Mouse (Mus musculus) liver, postnatal 0 days (tissue): ENCODE data around the gene Prl2b1. TPM values are rescaled to one million over a fixed set of nuclear protein-coding genes. Genes with fewer than 3 reads are reported as not detected.

ENCODE experiments used
- ATAC-seq: fragments of 200-750 bp; cut with Nextera tagmentation; 2 replicates; pipeline ENCODE4 v1.8.0; 2017; ENCODE audit warnings: mild to moderate bottlenecking, moderate library complexity
- DNase-seq: peaks from one replicate; pipeline ENCODE4 v3.0.0-alpha.2; 2016
- H3K27ac ChIP-seq: fragments of 300-500 bp; sonication (generic); 2 replicates; pipeline ENCODE4 v1.5.1; 2014; ENCODE audit warnings: antibody characterized with exemption, moderate library complexity, mild to moderate bottlenecking, low read depth
- H3K27me3 ChIP-seq: fragments of 300-500 bp; sonication (generic); 2 replicates; pipeline ENCODE4 v1.6.1; 2014; ENCODE audit warnings: low read length, control low read depth, mixed read lengths; ENCODE audit not compliant: insufficient read depth
- H3K36me3 ChIP-seq: fragments of 300-500 bp; sonication (generic); replicated peaks from 2 replicates; pipeline ENCODE4 v1.6.1; 2014; ENCODE audit warnings: mild to moderate bottlenecking, control low read depth, low read length, moderate library complexity, mixed read lengths; ENCODE audit not compliant: insufficient read depth
- H3K4me1 ChIP-seq: fragments of 300-500 bp; sonication (generic); 2 replicates; pipeline ENCODE4 v1.6.1; 2014; ENCODE audit warnings: antibody characterized with exemption, mild to moderate bottlenecking, control low read depth; ENCODE audit not compliant: insufficient read depth
- H3K4me2 ChIP-seq: fragments of 300-500 bp; sonication (generic); 2 replicates; pipeline ENCODE4 v1.6.1; 2014; ENCODE audit warnings: low read depth, mild to moderate bottlenecking, low read length, moderate library complexity, mixed read lengths
- H3K4me3 ChIP-seq: fragments of 300-500 bp; sonication (generic); 2 replicates; pipeline ENCODE4 v1.5.1; 2014; ENCODE audit warnings: low read depth, low read length
- H3K9ac ChIP-seq: fragments of 300-500 bp; sonication (generic); replicated peaks from 2 replicates; pipeline ENCODE4 v1.6.1; 2014; ENCODE audit warnings: mild to moderate bottlenecking, moderate library complexity
- H3K9me3 ChIP-seq: fragments of 300-500 bp; sonication (generic); 2 replicates; pipeline ENCODE4 v1.6.1; 2016; ENCODE audit warnings: mild to moderate bottlenecking, control low read depth, low read length, mixed read lengths
- CTCF ChIP-seq: sonication (generic); IDR thresholded peaks from 2 replicates; pipeline ENCODE4 v1.5.1; 2016; ENCODE audit warnings: antibody characterized with exemption, low read depth
- EP300 ChIP-seq: IDR thresholded peaks from 2 replicates; pipeline ENCODE4 v1.6.1; 2016; ENCODE audit warnings: antibody characterized with exemption, low read depth, mild to moderate bottlenecking
- WGBS: fragments of 180-500 bp; shearing (Covaris S2); extraction: QIAGEN DNeasy Blood & Tissue Kit; methylation state at CpG from one replicate; pipeline ENCODE4 v1.1.7; 2014; ENCODE audit not compliant: insufficient replicate concordance; 5-methylcytosine and 5-hydroxymethylcytosine counted together
- polyA plus RNA-seq: library from polyadenylated mRNA; unstranded; fragments of >200 nt; fragmentation: Nextera tagmentation; extraction: Ambion mirVana; gene quantifications from 2 replicates; pipeline ENCODE4 v1.2.1, GENCODE M21; 2015

Gene Prl2b1
- not detected in 2 replicates for polyA plus RNA-seq

DNA sequence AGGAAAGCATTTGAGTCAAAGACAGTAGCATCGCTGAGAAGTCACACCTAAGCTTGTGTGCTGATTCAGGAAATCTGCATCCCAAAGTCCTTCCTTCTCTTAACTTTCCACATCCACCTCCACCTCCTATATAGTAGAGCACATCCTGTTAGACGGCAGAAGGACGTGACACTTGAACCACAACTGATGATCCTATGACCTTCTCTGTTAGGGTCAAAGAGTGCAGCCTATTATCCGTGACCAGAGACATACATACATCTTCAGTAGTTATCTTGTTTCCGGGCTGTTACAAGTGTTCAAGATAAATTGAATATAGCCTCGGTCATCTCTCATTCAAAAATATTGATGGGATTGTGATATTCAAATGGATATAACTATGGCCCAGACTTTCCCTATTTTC is at the start of gene Prl2b1:
Prl2b1 (minus strand) TSS at position 101 of the 400 bp plus-strand sequence.
- H3K27me3 ChIP-seq, result no peaks in the 10 kb centered on the region
- TF ChIP-seq CTCF (no peak), EP300 (no peak)
- ATAC-seq (no peak), DNase-seq (no peak)
- H3K9me3 ChIP-seq, result no peaks in the 10 kb centered on the region
- 67% methylated on average over 6 of the region's 6 CpGs for WGBS
- H3K9ac ChIP-seq, result no peak within 1 kb of the TSS
- no peak within 1 kb of the TSS for H3K4me3 ChIP-seq
- no peaks in the 10 kb centered on the region for H3K36me3 ChIP-seq
- H3K27ac ChIP-seq, result no peak within 1 kb of the TSS
- no peak within 1 kb of the TSS for H3K4me2 ChIP-seq
- no peaks in the 10 kb centered on the region for H3K4me1 ChIP-seq

DNA sequence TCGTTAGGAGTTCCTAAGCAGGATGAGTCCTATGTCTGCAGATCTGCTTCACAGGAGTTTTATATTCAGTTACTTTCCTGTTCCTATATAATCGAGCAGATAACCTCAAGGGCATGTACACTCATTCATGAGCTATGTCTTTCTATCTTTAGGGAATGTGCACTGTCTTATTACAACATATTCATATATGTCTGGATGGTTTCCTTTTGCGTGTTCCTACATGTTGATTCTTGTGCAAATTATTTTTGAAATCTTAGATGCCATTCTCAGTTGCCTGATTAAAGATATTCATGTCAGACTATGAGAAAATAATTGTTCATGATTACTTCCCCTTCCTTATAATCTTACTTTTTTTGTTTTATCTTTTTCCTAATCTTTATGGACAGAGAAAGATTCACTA is 47.9 kb upstream of the Prl2b1 start, which contains the start of gene Prl8a6:
Prl8a6 (minus strand) TSS at position 101 of the 400 bp plus-strand sequence.
- H3K27ac ChIP-seq, result no peak within 1 kb of the TSS

DNA sequence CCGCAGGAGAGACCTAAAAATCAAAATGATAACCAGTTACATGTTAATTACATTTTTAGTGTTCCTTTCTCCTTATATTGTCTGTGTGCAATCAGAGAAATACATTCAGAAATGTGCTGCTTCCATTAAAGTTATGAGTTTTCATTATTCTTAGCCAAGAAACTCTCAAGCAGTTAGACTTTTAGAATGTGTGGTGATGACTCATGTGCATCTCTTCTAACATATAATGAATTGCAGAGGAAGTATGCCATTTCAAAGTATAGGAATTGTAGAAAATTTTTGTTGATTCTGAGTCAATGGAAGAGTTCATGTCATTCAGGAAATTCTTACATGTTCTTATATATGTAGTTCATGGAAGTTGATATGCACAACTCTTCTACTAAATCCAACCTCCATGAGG is 42.5 kb upstream of the Prl2b1 start:
- Histone ChIP-seq H3K4me2 (no peak overlapping the region), H3K4me1 (no peaks in the 10 kb centered on the region), H3K9me3 (no peaks in the 10 kb centered on the region), H3K9ac (no peak overlapping the region), H3K27ac (no peak overlapping the region), H3K27me3 (no peaks in the 10 kb centered on the region), H3K4me3 (no peak overlapping the region), H3K36me3 (no peaks in the 10 kb centered on the region)
- no peak for ATAC-seq
- WGBS, result 65% methylated on average over 1 of the region's 1 CpGs
- no peak for TF ChIP-seq CTCF
- TF ChIP-seq EP300, result no peak
- no peak for DNase-seq

More for the DNA sequence above, 47.9 kb upstream of the Prl2b1 start, which contains the start of gene Prl8a6:
- WGBS, result 65% methylated on average over 3 of the region's 3 CpGs
- H3K36me3 ChIP-seq, result no peaks in the 10 kb centered on the region
- no peaks in the 10 kb centered on the region for H3K4me1 ChIP-seq
- no peak within 1 kb of the TSS for H3K9ac ChIP-seq
- TF ChIP-seq EP300 (no peak), CTCF (no peak)
- H3K4me2 ChIP-seq, result no peak within 1 kb of the TSS
- H3K27me3 ChIP-seq, result no peaks in the 10 kb centered on the region
- ATAC-seq, result no peak
- no peak within 1 kb of the TSS for H3K4me3 ChIP-seq
- no peak for DNase-seq
- no peaks in the 10 kb centered on the region for H3K9me3 ChIP-seq

DNA sequence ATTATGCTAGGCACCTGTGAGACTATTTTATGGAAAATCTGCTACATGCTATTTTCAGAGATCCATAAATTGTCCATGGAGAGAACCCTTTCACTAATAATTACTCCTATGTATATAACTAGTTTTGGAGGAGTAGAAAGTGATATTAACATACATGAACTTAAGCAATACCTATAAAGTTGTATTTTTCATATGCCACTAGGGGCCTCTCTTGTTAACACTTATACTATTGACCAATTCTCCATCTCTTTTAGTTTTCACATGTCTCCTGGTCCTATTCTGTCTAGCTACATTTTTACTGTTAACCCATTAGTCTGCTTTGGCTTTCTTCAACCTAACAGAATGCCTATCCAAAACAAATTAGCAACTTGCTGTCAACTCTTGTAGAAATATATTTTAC is 23.0 kb upstream of the Prl2b1 start:
- TF ChIP-seq EP300 (no peak), CTCF (no peak)
- H3K27me3 ChIP-seq, result no peaks in the 10 kb centered on the region
- no peak for DNase-seq
- no peak for ATAC-seq
- H3K9ac ChIP-seq, result no peak overlapping the region
- H3K4me2 ChIP-seq, result no peak overlapping the region
- H3K9me3 ChIP-seq, result no peaks in the 10 kb centered on the region
- H3K4me1 ChIP-seq, result no peaks in the 10 kb centered on the region
- no peak overlapping the region for H3K27ac ChIP-seq
- H3K4me3 ChIP-seq, result no peak overlapping the region
- H3K36me3 ChIP-seq, result no peaks in the 10 kb centered on the region

DNA sequence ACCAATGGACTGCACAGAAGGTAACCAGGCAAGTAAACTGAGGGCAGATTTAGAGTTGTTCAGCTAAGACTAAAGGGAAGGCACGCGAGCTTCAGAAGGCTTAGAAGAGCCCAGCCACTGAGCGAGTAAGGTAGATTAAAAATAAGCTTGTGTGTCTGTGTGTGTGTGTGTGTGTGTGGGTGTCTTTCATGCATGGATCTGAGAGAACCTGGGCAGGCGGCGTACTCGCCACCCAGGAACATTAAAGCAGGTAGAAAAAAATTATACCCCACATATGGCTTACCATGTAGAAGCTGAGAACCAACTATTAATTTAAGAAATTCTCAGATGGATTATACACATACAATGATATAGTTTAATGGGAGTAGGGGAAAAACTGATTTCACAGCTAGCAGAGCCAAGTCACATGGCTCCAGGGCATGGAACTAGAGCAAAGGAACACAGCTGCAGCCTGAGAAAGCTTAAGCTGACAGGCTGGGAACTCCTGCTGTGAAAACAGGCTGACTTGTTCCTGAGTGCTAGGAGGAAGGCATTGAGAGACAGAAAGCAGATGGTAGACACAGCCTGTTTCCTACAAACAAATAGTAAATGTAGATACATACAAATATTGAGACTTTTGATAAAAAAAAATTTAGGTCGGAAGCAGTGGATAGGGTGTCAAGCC is 8.5 kb upstream of the Prl2b1 start:
- DNase-seq, result no peak
- Histone ChIP-seq H3K4me3 (no peak overlapping the region), H3K27ac (no peak overlapping the region), H3K9ac (no peak overlapping the region), H3K9me3 (no peaks in the 10 kb centered on the region), H3K4me1 (no peaks in the 10 kb centered on the region), H3K4me2 (no peak overlapping the region), H3K27me3 (no peaks in the 10 kb centered on the region), H3K36me3 (no peaks in the 10 kb centered on the region)
- WGBS, result 88% methylated on average over 7 of the region's 7 CpGs
- ATAC-seq, result no peak
- no peak for TF ChIP-seq CTCF
- TF ChIP-seq EP300, result no peak

DNA sequence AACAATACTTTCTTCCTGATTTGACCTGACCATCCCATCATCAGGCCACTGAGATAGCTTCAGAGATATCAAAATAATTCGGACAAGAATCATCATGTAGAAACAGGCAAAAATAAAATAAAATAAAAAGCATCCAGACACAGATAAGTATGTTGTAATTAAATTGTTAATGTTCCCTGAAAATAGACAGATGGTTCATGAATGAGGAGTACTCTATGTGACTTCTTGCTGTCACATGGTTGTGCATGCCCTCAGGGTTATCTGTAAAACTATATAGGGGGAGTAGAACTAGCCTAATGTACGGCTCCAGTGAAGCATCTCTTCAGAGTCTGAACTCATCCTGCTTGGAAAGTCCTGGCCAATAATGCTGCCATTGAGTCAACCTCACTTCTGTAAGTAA is 45.3 kb downstream of the Prl2b1 start, which contains the start of gene Prl8a2:
Prl8a2 (plus strand) TSS at position 301 of the 400 bp plus-strand sequence.
- Histone ChIP-seq H3K9ac (no peak within 1 kb of the TSS), H3K9me3 (no peaks in the 10 kb centered on the region), H3K4me2 (no peak within 1 kb of the TSS), H3K27me3 (no peaks in the 10 kb centered on the region), H3K4me1 (no peaks in the 10 kb centered on the region), H3K27ac (no peak within 1 kb of the TSS), H3K4me3 (no peak within 1 kb of the TSS), H3K36me3 (no peaks in the 10 kb centered on the region)
- DNase-seq (no peak), ATAC-seq (no peak)
- TF ChIP-seq CTCF (no peak), EP300 (no peak)
- WGBS, result 52% methylated on average over 2 of the region's 2 CpGs
